Mouse (Mus musculus): Measurements from ENCODE around the gene Cdk6.

DNA sequence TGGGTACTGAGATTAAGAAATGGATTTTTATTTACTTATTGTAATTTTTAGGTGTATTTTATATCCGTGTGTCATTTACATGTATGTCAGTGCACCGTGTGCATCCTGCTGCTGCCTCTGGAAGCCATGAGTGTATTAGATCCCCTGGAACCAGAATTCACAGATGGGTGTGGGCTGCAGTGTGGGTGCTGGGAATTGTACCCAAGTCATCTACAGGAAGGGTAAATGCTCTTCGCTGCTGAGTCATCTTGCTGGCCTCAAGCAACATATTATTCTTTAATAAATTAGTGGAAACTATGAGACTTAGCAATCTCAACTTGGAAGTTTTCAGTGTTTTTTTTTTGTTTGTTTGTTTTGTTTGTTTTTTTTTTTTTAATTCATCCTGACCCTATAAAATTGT is 11.0 kb downstream of the Cdk6 start:
- TF ChIP-seq CTCF (IDR thresholded peaks at IDR 0.05; ENCODE audit: borderline replicate concordance, extremely low read depth, insufficient read depth, insufficient read length), result no peak
- TF ChIP-seq POLR2A (IDR thresholded peaks at IDR 0.05; ENCODE audit: borderline replicate concordance, extremely low read depth, insufficient read depth, insufficient read length, poor library complexity, severe bottlenecking), result no peak
